Mouse (Mus musculus) inflammation-experienced regulatory T-cells, adult 6 months (primary cell): ENCODE data around the gene Tmem41a. TPM values are rescaled to one million over a fixed set of nuclear protein-coding genes. Genes with fewer than 3 reads are reported as not detected.
"Not testable (repeated sequence)": the region's sequence is repeated elsewhere in the genome, so short reads cannot be mapped to it uniquely, and the experiment has no call there.

Experiments used
- ATAC-seq: one replicate; pipeline ENCODE4 v1.8.0; 2017
- polyA plus RNA-seq, 3 experiments: library from polyadenylated mRNA; unstranded; fragments of 100-300 nt; shearing (Covaris generic); gene quantifications; one replicate each; pipeline ENCODE4 v1.2.1; 2017

The Tmem41a gene
- polyA plus RNA-seq: 1 to 10 TPM; 3.9 to 5.1 (median 4.5) TPM

DNA sequence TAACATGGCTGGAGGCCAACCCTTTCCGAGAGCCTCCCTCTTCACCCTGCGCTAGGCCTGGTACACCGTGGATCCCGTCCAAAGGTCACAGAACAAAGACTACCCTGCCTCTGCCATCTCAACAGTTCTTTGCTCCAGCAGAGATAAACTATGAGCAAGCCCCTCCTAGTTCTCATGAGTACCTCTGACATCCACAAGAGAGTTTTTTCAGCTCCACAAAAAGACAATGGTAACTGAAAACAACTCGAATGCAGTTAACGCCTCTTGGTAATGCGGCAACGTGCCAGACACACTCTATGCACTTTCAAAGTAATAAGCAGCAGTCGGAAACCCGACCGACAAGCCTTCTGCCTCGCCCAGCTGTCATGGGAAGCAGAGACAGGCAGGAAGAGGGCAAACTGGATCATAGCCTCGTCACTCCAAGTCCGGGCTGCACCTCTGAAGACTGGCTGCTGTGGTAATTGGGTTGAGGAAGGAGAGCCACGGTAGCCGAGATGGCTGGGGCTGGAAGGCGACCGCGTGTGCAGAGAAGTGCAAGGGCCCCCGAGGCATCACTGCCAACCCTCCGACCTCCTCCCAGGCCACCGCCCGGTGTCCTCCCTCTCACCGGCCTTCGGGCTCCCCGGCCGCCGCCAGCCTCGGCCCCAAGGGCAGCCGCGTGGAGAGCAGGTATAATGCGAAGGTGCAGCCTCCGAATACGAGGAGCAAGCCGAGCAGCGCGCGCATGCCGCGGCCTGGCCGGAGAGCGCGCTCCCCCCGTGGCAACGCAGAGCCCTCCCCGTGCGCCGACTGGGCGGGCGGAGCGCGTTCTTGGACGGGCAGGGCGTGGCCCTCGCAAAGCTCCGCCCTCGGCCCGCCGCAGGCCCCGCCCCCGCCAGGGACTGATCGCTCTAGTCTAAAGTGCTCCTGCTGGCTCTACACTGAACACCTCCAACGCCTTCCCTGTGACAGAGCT, at the start of gene Tmem41a:
Tmem41a (minus strand) TSS at position 792 of the 955 bp plus-strand sequence.
- peak; percentile 93 for ATAC-seq

DNA sequence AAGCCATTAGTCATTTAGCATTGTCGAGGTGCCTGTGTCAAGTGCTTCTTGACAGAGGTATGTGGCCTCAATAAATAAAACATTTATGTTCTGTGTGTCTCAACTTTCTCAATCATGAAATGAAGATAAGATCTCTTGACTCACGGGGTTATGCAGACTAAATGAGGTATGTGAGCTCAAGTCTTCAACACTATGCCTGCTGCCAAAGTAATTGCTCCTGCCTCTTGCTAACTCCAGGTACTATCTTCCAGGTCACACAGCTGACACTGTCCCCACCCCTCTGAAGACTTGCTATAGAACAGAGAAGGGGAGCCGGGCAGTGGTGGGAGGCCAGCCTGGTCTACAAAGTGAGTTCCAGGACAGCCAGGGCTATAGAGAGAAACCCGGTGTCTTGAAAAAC, 49.0 kb upstream of the Tmem41a start:
- ATAC-seq: no peak

DNA sequence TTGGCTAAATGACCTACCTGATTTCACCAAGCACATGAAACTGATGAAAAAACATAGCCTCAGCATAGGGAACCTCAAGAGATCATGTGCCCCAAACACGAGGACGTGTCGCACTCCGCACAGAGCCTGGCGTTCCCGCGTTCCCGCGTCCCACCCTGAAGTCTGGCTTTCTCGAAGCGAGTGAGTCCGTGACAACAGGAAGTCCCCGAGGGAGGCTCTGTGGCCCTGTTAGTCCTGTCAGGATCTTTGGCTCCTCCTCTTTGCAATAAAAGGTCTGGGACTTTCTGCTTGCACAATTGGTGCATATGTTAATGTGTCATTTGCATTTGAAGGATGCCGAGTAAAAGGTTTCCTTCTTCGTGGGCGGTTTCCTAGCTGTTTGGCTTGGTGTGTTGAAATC, 48.0 kb upstream of the Tmem41a start, which contains the start of gene Liph:
Liph (minus strand) TSS at position 360 of the 400 bp plus-strand sequence.
- ATAC-seq: peak; percentile 54

DNA sequence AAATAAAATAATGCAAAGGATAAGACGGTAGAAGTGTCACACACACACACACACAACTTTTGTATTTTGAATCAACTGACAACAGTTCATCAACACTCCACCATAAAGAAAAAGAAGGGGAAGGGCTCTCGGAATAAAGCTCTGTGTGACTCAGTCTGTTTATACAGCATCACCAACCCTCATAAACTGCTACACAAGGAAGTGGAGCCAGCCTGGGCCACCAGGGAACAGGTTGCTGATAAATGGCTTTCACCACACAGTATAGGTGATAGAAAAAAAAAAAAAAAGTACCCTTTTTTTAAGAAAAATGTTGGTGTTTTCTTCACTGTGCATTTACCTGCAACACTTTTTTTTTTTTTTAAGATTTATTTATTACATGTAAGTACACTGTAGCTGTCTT, 44.4 kb upstream of the Tmem41a start:
- no peak for ATAC-seq

DNA sequence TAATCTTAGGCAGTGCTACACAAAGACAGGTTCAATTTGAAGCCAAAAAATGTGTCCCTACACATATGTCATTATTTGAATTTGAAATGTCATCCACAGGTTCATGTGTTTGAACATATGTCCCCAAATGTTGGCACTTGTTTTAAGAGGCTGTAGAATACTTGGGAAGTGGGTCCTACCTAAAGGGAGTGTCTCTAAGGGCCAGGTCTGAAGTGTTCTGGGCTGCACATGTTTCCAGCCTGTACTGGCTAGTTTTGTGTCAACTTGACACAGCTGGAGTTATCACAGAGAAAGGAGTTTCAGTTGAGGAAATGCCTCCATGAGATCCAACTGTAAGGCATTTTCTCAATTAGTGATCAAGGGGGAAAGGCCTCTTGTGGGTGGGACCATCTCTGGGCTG, 43.5 kb upstream of the Tmem41a start:
- ATAC-seq: not testable (repeated sequence)

DNA sequence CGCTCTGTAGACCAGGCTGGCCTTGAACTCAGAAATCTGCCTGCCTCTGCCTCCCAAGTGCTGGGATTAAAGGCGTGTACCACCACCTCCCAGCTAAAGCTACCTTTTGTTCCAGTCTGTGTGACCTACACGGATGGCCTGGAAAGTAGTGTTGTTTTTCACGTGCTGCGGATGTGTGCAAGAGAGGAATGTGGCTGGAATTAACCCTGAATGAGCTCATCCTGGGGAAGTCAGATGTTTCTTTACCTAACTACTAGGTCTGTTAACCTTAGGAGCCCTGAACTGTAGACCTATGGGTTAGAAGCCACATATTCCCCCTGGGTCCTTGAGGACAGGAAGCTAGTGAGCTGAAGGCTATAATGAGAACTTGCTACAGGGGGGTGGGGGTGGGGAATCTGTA, 40.6 kb upstream of the Tmem41a start:
- no peak for ATAC-seq

DNA sequence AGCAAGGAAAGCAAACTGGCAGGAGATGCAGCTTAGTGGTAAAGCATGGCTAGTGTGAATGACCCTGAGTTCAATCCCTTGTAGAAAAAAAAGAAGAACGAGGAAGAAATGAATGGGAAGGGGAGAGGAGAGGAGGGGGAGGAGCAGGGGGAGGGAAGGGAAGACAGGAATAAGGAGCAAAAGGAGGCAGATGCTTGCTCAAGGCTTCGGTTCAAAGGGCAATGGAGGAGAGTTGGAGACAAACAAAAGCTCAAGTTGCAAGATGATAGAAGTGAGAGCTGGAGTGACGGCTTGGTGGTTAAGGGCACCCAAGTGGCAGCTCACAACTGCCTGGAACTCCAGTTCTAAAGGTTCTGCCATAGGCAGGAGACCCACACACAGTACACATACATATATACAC, 38.8 kb upstream of the Tmem41a start:
- no peak for ATAC-seq

DNA sequence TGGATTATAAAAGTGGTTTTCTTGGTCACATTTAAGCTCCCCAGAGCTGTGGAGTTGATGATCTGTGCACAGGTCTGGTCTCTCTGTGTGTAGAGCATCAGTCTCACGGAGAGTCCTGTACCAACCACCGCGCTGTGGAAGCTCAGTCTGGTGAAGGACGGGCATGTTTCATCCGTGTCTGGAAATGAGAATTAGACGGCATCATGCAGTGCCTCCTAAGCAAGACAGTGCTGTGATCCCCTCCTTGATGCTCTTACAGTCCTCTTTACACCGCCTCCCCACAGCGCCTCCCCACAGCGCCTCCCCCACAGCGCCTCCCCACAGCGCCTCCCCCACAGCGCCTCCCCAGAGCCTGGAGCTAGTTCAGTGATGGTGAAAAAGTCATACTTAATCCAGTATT, 36.7 kb upstream of the Tmem41a start:
- ATAC-seq: no peak

DNA sequence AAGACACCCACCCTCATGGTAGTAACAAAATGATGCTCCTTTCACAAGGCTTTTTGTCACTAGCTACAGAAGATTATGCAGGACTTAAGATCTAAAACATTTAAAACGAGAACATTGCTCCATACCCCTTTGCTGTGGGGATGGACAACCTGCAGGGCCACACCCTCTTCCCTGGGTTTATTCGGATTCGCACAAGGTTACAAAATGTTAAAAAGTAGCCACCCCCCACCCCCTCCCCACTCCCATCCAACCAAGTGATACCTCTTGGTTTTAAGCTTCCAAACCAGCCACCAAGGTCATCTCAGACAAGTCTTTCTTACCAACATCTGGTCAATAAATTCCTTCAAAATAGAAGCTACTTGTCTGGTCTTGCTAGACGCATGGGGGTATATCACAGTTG, 36.2 kb upstream of the Tmem41a start:
- no peak for ATAC-seq

DNA sequence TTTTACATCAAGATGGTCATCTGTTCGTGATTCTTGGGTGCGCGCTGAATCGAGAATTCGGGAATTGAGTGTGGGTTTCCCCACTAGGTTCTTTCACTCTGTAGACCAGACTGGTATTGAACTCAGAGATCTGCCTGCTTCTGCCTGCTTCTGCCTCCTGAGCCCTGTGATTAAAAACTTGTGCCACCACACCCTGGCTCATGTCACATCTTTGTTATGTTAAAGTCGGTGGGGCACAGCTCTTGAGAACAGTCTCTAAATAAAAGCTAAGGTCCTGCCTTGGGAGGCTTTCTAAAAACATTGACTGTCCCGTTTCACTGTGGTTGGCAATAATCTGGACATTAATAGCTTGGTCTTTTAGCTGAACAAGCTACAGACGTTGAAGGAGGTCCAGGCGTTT, 35.8 kb upstream of the Tmem41a start:
- no peak for ATAC-seq

DNA sequence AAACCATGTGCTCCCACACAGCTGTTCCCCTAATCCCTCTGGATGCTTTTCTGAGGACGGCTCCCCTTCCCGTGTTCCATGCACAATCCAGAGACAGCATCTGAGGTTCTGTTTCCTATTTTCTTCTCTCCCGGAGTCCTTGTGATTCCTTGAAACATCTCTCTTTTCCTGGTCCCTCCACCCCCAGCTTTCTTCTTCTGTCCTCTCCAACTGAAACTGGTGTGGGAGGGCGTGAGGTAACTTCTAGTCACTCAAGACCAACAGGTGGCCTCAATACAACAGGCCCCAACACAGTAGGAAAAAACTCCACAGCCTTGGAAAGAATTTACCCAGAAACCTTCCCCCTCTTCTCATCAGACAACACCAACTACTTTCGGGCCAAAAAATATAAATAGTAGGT, 30.0 kb upstream of the Tmem41a start:
- ATAC-seq: no peak

DNA sequence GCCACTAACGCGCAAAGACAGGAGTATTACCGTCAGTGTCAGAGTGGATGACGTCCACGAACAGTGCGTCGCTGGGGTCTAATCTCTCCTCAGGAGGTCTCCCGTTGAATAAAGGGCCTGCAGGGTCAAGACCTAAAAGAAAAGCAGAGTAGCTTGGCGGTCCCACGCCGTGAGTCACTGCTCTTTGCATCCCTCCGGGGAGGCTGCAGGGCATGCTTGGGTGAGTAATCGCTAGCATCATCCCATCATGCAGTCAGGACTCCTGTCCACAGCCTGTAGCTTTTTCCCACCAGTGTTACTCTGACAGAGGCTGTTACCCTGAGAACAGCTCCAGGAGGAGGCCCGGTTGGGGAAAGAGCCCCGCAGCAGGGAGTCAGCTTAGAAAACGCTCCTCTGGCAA, 28.9 kb upstream of the Tmem41a start:
- no peak for ATAC-seq

DNA sequence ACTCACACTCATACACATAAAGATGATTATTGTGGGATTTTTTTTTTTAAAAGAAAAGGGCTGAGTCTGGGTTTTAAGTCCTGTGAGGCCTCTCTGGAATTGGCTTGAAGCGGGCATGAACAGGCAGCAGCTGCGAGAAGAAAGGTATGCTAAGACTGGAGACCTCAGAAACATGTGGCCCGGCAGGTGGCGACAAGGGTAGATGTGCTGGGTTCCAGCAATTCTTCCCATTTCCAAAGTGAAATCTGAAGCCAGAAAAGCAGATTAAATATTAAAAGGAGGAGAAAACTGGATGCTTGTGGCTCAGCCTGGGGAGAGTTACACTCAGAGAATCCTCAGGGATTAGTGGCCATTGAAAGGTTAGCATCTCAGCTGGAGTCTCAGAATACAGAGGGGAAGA, 24.1 kb upstream of the Tmem41a start:
- ATAC-seq: no peak

DNA sequence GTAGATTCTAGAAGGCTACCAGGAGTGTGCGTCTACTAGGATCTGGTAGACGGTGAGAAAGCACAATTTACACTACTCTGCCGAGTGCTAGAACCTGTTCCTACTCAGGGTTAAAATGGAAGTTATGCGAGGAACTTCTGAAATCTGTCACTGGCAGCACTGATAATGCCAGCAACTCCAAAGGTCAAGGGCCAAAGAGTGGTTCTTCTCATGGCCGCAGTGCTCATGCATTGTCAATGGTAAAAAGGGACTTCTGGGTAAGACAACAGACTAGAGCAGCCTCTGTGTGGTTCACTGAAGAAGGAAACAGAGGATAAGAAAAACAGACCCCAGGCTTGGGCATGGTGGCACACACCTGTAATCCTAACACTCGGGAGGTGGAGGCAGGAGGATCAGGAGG, 23.2 kb upstream of the Tmem41a start:
- ATAC-seq: no peak

DNA sequence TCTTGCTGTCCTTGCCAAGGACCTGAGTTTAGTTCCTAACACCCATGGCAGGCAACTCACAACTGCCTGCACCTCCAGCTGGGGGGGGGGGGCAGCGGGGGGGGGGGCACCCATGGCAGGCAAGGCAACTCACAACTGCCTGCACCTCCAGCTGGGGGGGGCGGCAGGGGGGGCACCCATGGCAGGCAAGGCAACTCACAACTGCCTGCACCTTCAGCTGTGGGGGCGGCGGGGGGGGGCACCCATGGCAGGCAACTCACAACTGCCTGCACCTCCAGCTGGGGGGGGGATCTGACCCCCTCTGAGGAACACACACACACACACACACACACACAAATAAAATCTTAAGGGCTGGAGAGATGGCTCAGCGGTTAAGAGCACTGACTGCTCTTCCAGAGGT, 22.5 kb upstream of the Tmem41a start:
- no peak for ATAC-seq

DNA sequence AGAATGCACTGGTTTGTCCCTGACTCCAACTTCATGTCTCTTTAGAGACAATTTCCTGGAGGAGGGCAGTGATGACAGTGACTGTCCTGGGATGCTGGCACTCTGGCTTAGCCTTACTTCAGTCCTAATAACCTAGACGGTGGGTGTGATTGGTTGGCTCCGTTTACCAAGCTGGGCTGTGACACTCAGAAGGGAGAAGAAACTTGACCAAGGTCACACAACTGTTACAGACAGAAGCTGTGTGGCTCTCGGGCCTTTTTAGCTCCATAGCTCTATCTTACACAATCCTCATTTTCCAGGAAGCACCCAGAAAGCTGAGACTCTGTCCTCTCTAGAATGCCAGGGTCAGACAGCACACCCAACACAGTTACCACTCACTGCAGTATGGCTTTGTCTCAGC, 18.2 kb upstream of the Tmem41a start:
- no peak for ATAC-seq

DNA sequence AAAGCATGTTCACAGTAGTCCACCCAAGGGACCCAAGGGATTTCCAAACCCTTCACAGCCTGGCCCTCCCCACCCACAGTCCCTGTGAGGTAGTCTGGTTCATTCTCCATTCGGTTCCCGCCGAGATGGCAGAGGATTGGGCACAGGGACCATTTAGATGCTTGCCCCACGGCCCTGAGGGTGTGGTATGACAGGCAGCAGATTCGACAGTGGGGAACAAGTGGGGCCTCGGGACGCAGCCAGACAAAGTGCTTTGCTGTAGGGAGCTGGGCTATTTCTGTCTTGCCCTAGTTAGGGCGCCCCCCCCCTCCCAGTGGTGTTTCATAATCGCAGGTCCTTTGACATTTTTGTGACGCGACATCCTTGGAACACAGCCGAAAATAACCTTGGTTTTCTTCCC, 8.2 kb upstream of the Tmem41a start:
- ATAC-seq: no peak

DNA sequence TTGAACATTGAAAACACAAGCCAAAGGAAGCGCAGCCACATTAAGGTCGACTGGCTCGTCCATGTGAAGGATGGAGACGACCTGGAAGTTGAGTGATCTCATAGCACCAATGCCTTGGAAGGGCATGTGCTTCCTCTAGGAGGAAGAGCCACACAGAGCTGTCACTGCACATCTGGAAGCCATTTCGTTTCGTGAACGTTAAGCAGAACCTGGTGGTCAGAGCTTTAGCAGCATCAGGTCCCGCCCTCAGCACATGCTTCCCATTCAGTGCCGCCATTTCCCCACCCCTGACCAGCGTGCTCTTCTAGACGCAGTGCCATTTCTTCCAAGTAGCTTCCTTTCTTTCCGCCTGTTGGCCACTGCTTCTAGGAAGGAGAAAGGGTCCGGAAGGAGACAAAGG, 18.9 kb downstream of the Tmem41a start:
- ATAC-seq: no peak

DNA sequence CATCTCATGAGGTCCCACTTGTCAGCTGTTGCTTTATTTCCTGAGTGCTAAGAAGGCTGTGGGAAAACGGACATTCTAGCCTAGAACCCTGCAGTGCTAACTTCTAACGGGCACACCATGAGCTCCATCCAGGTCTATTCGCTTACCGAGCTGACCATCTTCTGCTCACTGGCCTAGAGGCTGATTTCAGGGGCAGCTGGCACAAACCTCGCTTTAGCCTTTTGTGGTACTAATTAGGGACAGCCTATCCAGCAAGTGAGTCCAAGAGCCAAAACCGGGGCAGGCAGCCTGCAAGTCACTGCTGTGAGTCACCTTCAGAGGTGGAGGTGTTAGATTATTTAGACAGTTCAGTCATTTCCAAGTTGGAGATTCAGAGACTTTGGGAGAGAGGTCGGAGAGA, 30.7 kb downstream of the Tmem41a start:
- no peak for ATAC-seq

DNA sequence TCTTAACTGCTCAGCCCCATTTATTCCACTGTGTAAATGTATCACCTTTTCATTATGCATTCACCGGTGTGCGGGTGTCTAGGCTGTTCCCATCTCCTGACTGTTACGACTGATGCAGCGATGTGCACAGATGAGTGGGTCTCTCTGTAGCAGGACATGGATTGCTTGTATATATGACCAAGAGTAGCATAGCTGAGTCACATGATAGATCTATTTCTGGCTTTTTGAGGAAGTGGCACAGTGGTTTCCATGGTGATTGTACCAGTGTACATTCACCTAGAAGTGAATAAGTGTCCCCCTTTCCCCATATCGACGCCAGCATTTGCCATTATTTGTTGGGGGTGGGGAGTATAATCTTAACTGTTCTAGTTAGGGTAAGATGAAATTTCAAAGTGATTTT, 34.0 kb downstream of the Tmem41a start:
- ATAC-seq: no peak

DNA sequence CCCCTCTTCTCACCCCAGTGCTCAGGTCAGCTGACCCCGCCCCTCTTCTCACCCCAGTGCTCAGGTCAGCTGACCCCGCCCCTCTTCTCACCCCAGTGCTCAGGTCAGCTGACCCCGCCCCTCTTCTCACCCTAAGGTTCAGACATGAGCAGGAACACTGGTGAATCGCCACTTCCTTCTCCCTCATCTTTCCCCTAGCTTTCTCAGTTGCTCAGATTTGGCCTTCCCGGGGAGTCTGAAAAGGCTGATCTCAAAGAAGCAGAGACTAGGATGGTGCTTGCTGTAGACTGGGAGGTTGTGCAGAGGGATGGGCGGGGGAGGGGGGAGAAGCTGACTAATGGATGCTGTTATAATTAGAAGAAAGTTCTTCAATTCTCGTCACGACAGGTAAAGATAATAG, 38.4 kb downstream of the Tmem41a start:
- ATAC-seq: not testable (repeated sequence)

DNA sequence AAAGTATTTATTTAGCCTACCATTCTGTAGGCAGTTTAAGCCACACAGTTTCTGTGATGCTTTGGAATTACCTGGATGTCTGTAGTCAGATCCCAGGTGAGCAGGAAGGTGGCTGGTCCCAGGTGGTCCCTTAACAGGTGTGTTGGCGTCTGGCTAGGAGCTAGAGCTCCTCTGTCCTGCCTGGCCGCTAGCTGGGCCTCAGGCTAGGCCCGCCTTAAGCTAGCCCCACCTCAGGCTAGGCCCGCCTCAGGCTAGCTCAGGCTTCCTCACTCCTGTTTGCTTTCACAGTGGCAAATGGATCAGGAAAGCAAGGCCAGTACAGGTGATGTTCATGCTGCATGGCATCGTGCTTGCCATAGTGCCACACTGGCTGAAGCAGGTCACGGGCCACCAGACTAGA, 40.5 kb downstream of the Tmem41a start:
- ATAC-seq: no peak

DNA sequence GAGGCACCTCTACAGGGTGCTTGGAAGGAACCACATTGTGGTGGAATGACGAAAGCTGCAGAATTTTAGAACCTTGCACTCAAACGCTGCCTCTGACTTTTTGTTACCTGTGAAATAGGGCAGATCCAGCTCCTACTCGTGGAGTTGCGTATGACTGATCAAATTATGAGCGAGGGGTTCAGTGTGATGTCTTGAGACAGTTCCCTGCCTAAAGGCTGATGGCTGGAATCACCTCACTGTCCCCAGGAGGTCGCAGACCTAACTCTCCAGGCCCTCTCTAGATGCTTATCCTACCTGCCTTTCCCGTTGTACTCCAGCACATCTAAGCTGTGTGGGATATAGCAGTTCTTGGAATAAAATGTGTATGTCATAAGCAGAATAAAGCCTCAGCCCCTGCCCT, 41.4 kb downstream of the Tmem41a start:
- no peak for ATAC-seq

DNA sequence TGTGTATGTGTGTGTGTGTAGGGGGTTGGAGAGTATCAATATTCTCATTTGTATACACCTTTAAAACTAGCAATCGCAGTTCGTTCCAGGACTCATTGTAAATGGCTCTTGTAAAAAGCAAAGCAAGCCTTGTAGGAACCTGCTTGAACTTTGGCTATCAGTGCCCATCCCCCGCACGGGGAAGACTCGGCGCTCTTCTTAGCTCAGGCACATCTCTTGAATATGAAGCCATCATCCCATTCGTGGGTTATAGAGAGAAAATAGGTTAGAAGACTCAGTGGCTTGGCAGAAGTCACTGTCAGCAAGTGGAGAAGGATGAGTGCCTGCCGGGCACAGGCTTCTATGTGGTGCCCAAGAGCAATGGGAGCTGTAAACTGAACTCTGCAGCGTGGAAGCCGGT, 42.7 kb downstream of the Tmem41a start:
- no peak for ATAC-seq

DNA sequence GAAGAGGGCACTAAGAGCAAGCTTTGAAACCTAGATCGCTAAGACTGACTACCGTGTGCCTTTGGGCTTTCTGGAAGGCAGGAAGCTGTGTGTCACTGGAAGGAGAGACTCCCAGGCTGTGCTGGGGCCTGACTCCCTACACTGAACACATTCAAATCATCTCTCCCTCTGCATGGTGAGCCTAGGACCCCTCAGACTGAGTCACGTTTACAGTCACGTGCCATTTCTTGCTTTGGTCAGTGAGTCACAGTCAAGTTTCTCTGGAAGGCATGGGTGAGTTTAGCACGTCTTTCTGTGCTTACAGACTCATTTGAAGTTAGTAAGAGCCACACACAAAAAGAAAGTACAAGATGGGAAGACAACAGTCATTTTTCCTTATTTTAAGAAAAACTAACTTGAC, 46.1 kb downstream of the Tmem41a start:
- no peak for ATAC-seq
